In the genomic region with DNA sequence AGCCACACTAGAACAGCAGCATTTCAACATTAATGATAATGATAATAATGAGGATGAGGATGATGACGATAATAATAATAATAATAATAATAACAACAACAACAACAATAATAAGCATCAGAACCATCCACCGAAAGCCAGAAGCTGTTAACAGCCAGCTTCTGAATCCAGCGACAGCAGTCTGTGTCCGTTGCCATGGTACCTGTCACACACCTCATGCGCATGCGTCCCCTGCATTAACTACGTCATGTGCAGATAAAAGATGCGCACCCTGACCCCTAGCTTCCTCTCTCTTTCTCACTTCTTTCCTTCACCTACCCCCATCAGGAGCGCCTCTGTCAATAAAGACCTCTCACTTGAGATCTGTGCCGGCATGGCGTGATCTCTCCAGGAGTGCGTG, we compare ENCODE assay signal across 14 mouse cellular contexts.
"Had no signal": no experiment of that assay in that cellular context is flagged by ENCODE, and none has a peak within 500 bp of the region (broad histone marks: within the 10 kb centered on the region; RNA-seq: fewer than 3 reads in every experiment).

No protein-coding gene starts in this region.

- H3K4me3 ChIP-seq: kidney, embryonic 15.5 days; left cerebral cortex, adult 2 months; liver, embryonic 13.5 days; midbrain, embryonic 15.5 days had no signal

- H3K27ac ChIP-seq: kidney, embryonic 15.5 days; left cerebral cortex, adult 2 months; liver, embryonic 13.5 days; midbrain, embryonic 15.5 days had no signal

- H3K27me3 ChIP-seq: kidney, embryonic 15.5 days; liver, embryonic 13.5 days; midbrain, embryonic 15.5 days had no signal

- H3K4me2 ChIP-seq: kidney, embryonic 15.5 days; liver, embryonic 13.5 days; midbrain, embryonic 15.5 days had no signal

- H3K4me1 ChIP-seq: kidney, embryonic 15.5 days; liver, embryonic 13.5 days; midbrain, embryonic 15.5 days had no signal

- ATAC-seq: midbrain, embryonic 15.5 days had no signal

- H3K9ac ChIP-seq: kidney, embryonic 15.5 days; liver, embryonic 13.5 days; midbrain, embryonic 15.5 days had no signal

- DNase-seq: kidney, adult 11 months; kidney, adult 8-10 months; kidney, postnatal 10 days; kidney, postnatal 36 days; layer of hippocampus, postnatal 36 days; liver, embryonic 13.5 days; lung, adult 2 months; lung, postnatal 14 days; lung, postnatal 4 days; thymus, adult 18-20 months; thymus, postnatal 36 days had no signal

- H3K36me3 ChIP-seq: kidney, embryonic 15.5 days; liver, embryonic 13.5 days; midbrain, embryonic 15.5 days had no signal

- H3K9me3 ChIP-seq: kidney, embryonic 15.5 days; midbrain, embryonic 15.5 days had no signal
